Mouse (Mus musculus) intestine, embryonic 16.5 days (tissue): Measurements from ENCODE around the gene Erc1. TPM values are rescaled to one million over a fixed set of nuclear protein-coding genes. Genes with fewer than 3 reads are reported as not detected.

Source experiments
- ATAC-seq: fragments of 200-750 bp; cut with Nextera tagmentation; 2 replicates; pipeline ENCODE4 v1.8.0; 2017; ENCODE audit warnings: moderate TSS enrichment, moderate library complexity
- H3K27ac ChIP-seq: fragments of 300-500 bp; sonication (generic); 2 replicates; pipeline ENCODE4 v1.5.1; 2014; ENCODE audit warnings: mild to moderate bottlenecking, low read length
- H3K27me3 ChIP-seq: fragments of 300-500 bp; sonication (generic); replicated peaks from 2 replicates; pipeline ENCODE4 v1.6.1; 2014; ENCODE audit warnings: low read length, control low read depth, mixed read lengths; ENCODE audit not compliant: control insufficient read depth, insufficient read depth
- H3K36me3 ChIP-seq: fragments of 300-500 bp; sonication (generic); 2 replicates; pipeline ENCODE4 v1.6.1; 2014; ENCODE audit warnings: low read length, control low read depth; ENCODE audit not compliant: control insufficient read depth, insufficient read depth
- H3K4me1 ChIP-seq: fragments of 300-500 bp; sonication (generic); 2 replicates; pipeline ENCODE4 v1.6.1; 2014; ENCODE audit warnings: low read length, control low read depth, mixed read lengths; ENCODE audit not compliant: control insufficient read depth, insufficient read depth
- H3K4me2 ChIP-seq: fragments of 300-500 bp; sonication (generic); 2 replicates; pipeline ENCODE4 v1.6.1; 2014; ENCODE audit warnings: low read depth, low read length, control low read depth
- H3K4me3 ChIP-seq: fragments of 300-500 bp; sonication (generic); 2 replicates; pipeline ENCODE4 v1.5.1; 2014; ENCODE audit warnings: mild to moderate bottlenecking, low read length
- H3K9ac ChIP-seq: fragments of 300-500 bp; sonication (generic); 2 replicates; pipeline ENCODE4 v1.6.1; 2014; ENCODE audit warnings: low read depth, low read length
- H3K9me3 ChIP-seq: fragments of 300-500 bp; sonication (generic); 2 replicates; pipeline ENCODE4 v1.6.1; 2016; ENCODE audit warnings: low read length, control low read depth; ENCODE audit not compliant: control insufficient read depth
- WGBS: fragments of 180-500 bp; shearing (Covaris S2); extraction: QIAGEN DNeasy Blood & Tissue Kit; methylation state at CpG from one replicate; pipeline ENCODE4 v1.1.7; 2014; 5-methylcytosine and 5-hydroxymethylcytosine counted together
- polyA plus RNA-seq: library from polyadenylated mRNA; unstranded; fragments of >200 nt; fragmentation: Nextera tagmentation; extraction: Ambion mirVana; gene quantifications from 2 replicates; pipeline ENCODE4 v1.2.1, GENCODE M21; 2015

Gene Erc1
- polyA plus RNA-seq, 1 experiment from 2014 or later = 8.0 TPM

DNA sequence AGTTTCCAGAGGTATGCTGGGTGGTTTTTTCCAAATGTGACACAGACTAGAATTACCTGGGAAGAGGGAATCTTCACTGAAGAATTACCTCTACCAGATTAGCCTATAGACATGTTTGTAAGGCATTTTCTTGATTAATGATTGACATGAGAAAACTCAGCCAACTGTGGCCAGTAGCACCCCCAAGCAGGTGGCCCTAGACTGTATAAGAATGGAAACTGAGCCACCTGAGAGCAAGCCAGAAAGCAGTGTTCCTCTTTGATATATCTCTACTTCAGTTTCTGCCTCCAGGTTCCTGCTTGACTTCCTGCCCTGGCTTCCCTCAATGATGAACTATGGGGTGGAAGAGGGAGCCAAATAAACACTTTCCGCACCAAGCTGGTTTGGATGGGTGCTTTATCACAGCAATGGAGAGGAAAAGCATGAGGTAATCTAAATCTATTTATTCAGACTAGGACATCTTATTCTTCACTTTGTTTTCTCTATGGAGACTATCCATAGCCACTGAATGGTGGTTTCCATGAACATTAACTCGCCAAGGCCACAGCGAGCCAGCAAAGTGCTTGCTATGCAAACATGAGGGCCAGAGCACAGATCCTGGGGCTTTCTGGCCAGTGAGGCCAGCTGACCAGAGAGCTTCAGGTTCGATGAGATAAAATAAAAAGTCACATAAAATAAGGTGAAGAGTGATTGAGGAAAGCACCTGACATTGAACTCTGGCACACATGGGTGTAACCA lies 109.2 kb downstream of the Erc1 start:
- Histone ChIP-seq H3K27me3 (no peaks in the 10 kb centered on the region), H3K4me1 (no peaks in the 10 kb centered on the region), H3K27ac (no peak overlapping the region), H3K4me2 (no peak overlapping the region), H3K36me3 (no peaks in the 10 kb centered on the region), H3K4me3 (no peak overlapping the region), H3K9me3 (no peaks in the 10 kb centered on the region), H3K9ac (no peak overlapping the region)
- no peak for ATAC-seq
- 70% methylated on average over 4 of the region's 4 CpGs for WGBS

- Histone ChIP-seq H3K27ac (no peak overlapping the region), H3K27me3 (no peaks in the 10 kb centered on the region), H3K4me3 (no peak overlapping the region), H3K36me3 (no peaks in the 10 kb centered on the region), H3K4me2 (no peak overlapping the region), H3K9ac (no peak overlapping the region), H3K9me3 (no peaks in the 10 kb centered on the region), H3K4me1 (no peaks in the 10 kb centered on the region)
- 95% methylated on average over 4 of the region's 4 CpGs for WGBS
- no peak for ATAC-seq
Observed at GRCm38 (mm10) chr6:119737716-119738115, 110.3 kb downstream of the Erc1 start.

DNA sequence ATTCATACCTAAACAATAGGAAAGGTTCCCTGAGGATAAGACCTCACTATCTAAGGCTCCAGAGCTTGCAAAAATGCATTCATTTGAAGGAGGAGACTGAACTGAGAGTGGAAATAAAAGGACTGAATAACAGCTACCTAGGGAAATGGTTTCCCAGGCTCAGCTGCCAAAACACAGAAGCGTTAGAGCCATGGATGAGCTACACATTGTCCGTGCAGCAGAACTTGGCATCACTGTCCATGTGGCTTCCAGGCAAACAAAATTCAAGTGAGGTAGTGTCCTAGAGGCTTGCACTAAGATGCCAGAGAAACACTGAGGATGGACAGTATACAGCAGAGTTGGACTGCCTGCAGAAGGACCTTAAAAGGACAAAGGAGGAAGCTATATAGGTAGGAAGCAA lies 112.0 kb downstream of the Erc1 start:
- H3K9me3 ChIP-seq = no peaks in the 10 kb centered on the region
- WGBS = 76% methylated on average over 2 of the region's 2 CpGs

DNA sequence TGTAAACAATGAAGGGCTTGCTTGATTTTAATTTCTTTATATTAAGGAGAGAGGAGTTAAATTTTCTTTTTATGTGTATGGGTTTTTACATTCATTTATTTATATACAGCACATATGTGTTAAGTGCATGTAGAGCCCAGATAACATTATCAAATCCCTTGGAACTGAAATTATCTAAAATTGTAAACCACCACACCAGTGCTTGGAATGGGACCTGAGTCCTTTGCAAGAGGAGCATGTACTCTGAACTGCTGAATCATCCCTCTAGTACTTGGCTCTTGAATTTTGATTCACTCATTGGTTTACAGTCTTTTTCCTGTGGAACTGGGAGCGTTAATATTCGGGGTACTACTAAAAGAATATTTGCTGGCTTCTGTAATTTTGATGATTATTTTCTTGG lies 116.8 kb downstream of the Erc1 start:
- Histone ChIP-seq H3K36me3 (no peaks in the 10 kb centered on the region), H3K4me1 (no peaks in the 10 kb centered on the region), H3K9me3 (no peaks in the 10 kb centered on the region), H3K27ac (no peak overlapping the region), H3K4me3 (no peak overlapping the region), H3K27me3 (no peaks in the 10 kb centered on the region), H3K4me2 (no peak overlapping the region), H3K9ac (no peak overlapping the region)
- 98% methylated on average over 2 of the region's 2 CpGs for WGBS
- no peak for ATAC-seq

More for the DNA sequence above, 112.0 kb downstream of the Erc1 start:
- no peak overlapping the region for H3K27ac ChIP-seq
- no peaks in the 10 kb centered on the region for H3K27me3 ChIP-seq
- no peak overlapping the region for H3K4me2 ChIP-seq
- H3K4me3 ChIP-seq = no peak overlapping the region
- no peak overlapping the region for H3K9ac ChIP-seq
- ATAC-seq = no peak
- no peaks in the 10 kb centered on the region for H3K4me1 ChIP-seq
- H3K36me3 ChIP-seq = no peaks in the 10 kb centered on the region

- Histone ChIP-seq H3K4me3 (no peak overlapping the region), H3K9ac (no peak overlapping the region), H3K4me1 (no peaks in the 10 kb centered on the region), H3K36me3 (no peaks in the 10 kb centered on the region), H3K27me3 (no peaks in the 10 kb centered on the region), H3K9me3 (no peaks in the 10 kb centered on the region), H3K27ac (no peak overlapping the region), H3K4me2 (no peak overlapping the region)
- 94% methylated on average over 2 of the region's 2 CpGs for WGBS
- no peak for ATAC-seq
Observed at GRCm38 (mm10) chr6:119715234-119715633, 132.7 kb downstream of the Erc1 start.

GRCm38 (mm10) chr6:119713961-119714360 lies 134.0 kb downstream of the Erc1 start:
- Histone ChIP-seq H3K4me1 (no peaks in the 10 kb centered on the region), H3K27me3 (no peaks in the 10 kb centered on the region), H3K36me3 (no peaks in the 10 kb centered on the region), H3K27ac (no peak overlapping the region), H3K4me3 (no peak overlapping the region), H3K9me3 (no peaks in the 10 kb centered on the region), H3K9ac (no peak overlapping the region), H3K4me2 (no peak overlapping the region)
- no peak for ATAC-seq
- WGBS = 62% methylated on average over 2 of the region's 2 CpGs

- Histone ChIP-seq H3K27me3 (no peaks in the 10 kb centered on the region), H3K4me1 (no peaks in the 10 kb centered on the region), H3K9me3 (no peaks in the 10 kb centered on the region), H3K4me2 (no peak overlapping the region), H3K36me3 (no peaks in the 10 kb centered on the region), H3K27ac (no peak overlapping the region), H3K9ac (no peak overlapping the region), H3K4me3 (no peak overlapping the region)
- WGBS = 94% methylated on average over 1 of the region's 1 CpGs
- ATAC-seq = no peak
Observed at GRCm38 (mm10) chr6:119712486-119712885, 135.5 kb downstream of the Erc1 start.

GRCm38 (mm10) chr6:119711649-119712305 lies 136.2 kb downstream of the Erc1 start:
- no peak overlapping the region for H3K4me2 ChIP-seq
- H3K9me3 ChIP-seq = no peaks in the 10 kb centered on the region
- no peak overlapping the region for H3K9ac ChIP-seq
- WGBS = 72% methylated on average over 8 of the region's 8 CpGs
- H3K36me3 ChIP-seq = no peaks in the 10 kb centered on the region
- H3K27ac ChIP-seq = no peak overlapping the region
- H3K27me3 ChIP-seq = no peaks in the 10 kb centered on the region
- no peak overlapping the region for H3K4me3 ChIP-seq
- no peaks in the 10 kb centered on the region for H3K4me1 ChIP-seq
- ATAC-seq = no peak

DNA sequence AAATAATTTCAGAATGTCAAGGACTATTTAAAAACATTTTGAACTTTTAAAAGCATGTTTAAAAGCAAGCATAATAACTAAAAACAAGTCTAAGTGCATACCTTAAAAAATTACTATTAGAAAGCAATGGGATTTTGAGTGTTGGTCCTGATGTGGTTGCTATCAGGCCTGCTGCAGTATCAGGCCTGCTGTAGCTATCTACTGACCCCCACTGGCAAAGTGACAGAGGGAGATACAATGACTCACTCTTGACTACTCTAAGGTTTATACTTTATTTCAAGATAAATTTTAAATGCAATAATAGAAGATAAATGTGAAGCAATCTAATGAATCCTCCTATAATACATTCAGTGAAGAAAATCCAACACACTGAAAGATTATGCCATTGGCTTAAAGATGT lies 138.4 kb downstream of the Erc1 start:
- Histone ChIP-seq H3K4me2 (no peak overlapping the region), H3K4me3 (no peak overlapping the region), H3K9ac (no peak overlapping the region), H3K9me3 (no peaks in the 10 kb centered on the region), H3K27me3 (no peaks in the 10 kb centered on the region), H3K4me1 (no peaks in the 10 kb centered on the region), H3K36me3 (no peaks in the 10 kb centered on the region), H3K27ac (no peak overlapping the region)
- no peak for ATAC-seq
